Mouse (Mus musculus) cerebellum, adult (tissue): ENCODE data around the gene Fgf12.

Experiments
- ATAC-seq: cut with Nextera tagmentation; 2 replicates; pipeline ENCODE4 v1.9.2; 2017; ENCODE audit warnings: mild to moderate bottlenecking, moderate library complexity, mixed read lengths; ENCODE audit not compliant: insufficient number of reproducible peaks, low FRiP score, low TSS enrichment

The Fgf12 gene

DNA sequence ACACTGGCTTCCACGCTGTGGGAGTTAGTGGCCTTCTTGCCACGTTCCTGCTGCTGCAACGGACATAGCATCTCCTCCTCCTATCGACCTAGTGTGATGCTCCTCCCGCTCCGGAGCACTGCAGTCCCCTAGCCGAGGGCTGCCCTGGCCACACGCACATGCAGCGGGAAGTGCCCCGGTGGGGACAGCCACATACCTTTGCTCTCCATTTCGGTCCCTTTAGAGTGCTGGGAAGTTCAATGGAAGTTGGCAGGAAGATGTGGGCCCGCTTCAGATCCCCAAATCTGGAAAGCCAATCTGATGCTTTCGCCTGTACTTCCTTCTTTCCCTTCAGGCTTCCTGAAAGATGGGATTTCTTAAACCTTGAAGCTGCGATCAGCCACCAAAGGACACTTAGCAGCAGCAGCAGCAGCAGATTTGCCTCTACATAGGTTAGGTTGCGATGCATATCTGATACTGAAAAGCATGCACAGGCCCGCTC is at the start of gene Fgf12:
Gene Fgf12, minus strand, starts transcription at position 431 of the 481 bp plus-strand sequence.
- ATAC-seq = peak; percentile 72

DNA sequence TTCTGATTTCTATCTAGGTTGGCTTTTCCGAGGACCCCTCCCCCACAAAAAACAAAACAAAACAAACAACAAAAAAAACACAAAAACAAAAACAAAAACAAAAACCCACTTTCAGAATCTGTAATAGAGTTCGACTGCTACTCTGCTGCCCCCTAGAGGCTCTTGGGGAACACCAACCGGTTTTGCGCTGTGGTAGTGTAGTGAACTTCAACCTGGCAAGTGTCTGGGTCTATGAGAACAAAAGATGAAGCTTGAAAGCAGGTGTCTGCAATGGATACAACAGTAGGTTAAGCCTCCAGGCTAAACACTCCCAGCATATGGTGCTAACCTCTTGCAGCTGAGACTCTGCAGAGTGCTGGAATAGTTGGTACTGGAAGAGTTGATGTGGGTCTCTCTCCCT is 40.2 kb upstream of the Fgf12 start:
- ATAC-seq = peak; percentile 70

DNA sequence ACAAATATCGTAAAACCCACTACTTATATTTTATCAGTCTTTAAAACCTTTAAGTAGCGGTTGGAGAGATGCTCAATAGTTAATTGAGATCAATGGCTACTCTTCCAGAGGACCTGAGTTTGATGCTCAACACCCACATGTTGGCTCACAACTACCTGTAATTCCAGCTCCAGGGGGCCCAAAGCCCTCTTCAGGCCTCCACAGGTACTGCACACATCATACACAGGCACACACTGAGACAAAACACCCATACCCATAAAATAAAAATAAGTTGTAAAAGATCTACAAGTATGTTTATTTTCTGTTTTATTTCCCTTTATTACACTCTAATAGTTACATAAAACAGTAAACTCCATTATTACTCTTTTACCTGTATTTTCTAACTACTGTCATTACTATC is 17.4 kb upstream of the Fgf12 start:
- no peak for ATAC-seq

DNA sequence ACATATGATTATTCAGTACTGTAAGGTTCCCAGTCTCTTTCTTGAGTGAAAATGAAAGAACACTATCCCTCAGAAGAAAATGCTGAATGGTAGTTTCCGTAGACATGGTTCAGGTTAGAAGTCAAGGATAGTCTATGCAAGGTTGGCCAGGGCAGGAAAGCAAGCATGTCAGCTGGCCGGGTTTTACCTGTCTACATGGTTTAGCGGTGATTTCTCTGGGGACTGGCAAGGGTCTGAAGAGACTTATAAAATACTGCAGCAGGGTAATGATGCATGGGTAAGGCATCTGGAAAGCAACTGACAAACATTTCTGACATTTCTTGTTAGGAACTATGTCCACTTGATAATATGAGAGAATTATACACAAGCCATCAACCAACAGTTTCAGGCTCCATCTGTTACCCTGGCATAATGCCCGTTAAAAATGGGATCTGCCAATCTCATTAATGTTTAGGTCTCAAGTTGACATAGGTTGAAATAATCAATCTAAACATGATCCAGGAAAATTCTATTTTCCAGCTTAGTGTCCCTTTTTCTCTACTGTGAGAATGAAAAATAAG is 8.6 kb upstream of the Fgf12 start:
- ATAC-seq = peak; percentile 84

DNA sequence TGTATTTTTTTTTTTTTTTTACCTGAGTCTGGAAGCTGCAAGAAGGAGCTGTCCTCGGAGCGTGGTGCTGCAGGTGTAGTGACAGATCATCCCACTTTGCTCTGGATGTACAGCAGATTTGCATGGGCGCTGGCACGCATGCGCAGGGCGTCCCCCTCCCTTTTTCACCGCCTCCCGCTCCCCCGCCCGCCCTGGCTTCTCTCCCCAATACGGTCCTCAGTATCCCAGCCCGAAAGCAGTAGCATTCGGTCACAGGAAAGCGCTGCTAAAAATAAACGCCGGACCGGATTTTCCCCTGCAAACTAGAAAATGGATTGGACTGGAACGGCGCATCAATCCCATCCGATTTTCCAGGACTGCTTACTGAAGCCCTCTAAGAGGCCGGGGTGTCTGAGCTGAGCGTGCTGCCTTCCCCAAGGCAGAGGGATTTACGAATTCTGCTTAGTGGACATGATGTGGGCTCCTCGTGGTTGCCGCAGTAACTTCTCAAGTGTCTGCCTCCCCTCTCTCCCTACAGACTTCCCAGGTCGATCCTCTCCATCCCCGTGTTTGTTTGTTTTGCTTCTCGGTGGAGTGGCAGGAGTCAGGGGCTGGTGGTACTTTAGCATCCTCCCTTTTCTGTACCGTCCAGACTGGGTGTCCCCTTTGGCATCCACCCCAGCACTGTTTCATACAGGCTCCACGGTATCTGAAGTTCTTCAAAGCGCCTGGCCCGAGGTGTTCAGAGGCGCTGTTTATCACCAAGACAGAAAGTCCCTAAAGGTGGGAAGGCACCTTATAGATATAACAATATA is 453 bp upstream of the Fgf12 start:
- peak; percentile 88 for ATAC-seq

DNA sequence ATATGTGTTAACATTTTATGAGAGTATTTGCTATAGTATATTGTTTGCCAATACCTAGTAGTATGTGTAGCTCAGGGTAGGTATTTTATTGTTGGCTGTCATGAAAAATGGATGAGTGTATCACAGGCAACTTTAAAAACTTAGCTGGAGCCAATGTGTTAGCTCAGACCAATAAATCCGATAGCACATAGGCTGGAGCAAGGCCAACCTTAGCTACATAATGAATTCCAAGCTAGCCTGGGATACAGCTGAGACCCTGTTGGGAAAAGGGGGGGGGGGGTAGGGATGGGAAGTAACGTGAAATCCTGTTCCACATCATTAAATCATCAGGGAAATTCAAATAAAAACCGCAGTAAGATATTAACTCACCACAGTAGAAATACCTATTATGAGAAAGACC is 18.4 kb downstream of the Fgf12 start:
- no peak for ATAC-seq

DNA sequence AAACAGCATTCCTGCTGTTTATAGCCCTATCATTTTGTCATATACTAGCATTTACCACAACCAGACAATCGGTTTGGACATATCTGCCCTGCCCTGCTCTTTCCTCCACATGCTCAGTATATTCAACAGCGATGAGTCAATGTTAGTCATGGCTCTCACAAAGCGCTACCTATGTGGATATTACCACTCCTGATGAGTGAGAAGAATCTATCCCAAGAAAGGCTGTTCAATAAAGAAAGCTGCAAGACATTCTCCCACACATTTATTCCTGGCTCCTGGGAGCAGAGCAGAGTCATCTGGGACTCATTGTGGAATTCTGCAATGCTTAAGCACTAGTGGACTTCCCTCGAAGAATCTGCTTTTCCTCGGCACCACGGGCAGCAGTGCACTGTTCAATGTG is 26.1 kb downstream of the Fgf12 start:
- ATAC-seq = no peak

DNA sequence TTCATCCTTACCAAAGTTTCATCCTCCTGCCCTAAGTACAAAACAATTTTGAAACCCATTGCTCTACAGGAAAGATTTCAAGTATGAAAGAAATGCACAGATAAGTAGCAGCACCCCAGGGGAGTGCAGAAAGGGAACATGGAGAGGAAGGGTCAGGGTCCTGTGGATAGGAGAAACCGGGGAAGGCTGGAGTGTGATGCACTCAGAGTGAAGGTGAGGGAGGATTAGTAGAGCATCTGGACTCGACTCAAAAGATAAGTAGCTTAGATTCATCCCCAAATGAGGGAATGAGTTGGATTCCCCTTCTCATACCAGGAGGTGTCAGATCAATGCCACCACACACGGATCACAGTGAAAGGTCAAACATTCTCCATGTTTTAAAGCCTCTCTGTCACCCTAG is 46.2 kb downstream of the Fgf12 start:
- ATAC-seq = no peak

DNA sequence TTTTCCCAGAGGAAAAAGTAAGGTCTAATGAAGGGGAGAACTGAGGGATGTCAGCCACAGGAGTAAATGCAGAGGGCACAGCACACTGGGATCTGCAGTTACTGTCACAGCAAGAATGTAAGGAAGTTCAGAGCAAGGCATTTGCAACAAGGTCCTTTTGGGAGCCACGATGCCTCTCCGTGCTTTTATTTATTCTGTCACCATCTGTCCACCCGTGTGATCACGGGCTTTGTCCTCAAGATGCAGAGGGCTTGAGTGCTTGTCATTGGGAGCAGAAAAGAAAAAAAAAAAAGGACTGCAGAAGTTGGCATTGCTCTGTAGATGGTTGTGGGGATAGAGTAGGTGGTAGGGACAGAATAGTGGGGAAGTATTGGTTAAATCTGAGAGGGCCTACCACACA is 52.5 kb downstream of the Fgf12 start:
- peak; percentile 54; the same call in 1 of the 2 replicates for ATAC-seq

DNA sequence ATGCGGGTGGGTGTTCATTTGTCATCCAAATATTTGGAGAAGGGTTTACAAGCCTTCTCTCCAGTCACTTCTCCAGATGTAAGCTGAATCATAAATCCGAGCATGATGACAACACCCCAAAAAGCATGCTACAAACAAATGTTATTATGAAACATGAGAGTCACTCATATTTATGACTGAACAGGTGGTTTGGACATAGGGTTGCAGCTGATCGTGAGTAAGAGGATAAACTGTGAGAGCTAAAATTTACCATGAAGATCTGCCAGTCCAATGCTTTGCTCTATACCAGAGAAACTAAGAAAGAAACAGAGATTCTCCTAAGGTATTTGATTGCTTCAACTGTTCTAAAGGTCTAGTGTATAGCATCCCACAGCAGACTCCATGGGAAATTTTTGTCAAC is 56.0 kb downstream of the Fgf12 start:
- ATAC-seq = no peak

DNA sequence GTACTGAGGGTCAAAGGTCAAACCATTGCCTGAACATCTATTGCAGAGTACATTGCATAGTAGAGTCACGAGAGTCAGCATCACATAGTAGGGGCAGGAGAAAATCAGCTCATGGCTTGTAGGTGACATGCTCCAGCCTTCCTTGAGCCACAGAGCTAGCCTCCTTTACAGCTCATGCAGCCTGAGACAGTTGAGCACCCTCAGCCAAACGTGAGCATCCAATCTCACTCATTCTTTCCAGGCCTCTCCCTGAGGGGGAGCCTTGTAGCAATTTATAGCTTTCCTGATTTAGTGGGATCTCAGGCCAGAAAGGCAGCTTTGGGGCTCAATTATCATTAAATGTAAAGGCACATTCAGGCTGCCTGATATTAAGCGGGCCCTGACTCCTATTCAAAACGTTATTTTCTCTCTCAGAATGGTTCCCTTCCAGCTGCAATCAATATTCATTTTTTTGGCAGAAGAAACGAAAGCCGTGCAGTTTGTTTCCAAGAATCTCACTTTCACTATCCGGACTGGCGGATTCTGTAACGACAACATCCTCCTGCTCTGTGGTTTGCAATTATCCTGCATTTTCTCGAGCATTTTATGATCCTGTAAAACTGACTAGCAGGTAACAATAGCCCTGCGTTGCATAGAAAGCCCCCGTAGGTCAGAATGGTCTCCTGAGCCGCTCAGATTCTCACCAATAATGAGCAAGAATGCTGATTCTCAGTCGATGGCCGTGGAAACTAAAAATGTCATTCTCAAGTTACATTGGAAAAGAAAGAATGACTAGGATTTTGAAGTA is 58.6 kb downstream of the Fgf12 start:
- ATAC-seq = 0 out of 2 replicates have a peak, but pooled peaks have one; percentile 15

DNA sequence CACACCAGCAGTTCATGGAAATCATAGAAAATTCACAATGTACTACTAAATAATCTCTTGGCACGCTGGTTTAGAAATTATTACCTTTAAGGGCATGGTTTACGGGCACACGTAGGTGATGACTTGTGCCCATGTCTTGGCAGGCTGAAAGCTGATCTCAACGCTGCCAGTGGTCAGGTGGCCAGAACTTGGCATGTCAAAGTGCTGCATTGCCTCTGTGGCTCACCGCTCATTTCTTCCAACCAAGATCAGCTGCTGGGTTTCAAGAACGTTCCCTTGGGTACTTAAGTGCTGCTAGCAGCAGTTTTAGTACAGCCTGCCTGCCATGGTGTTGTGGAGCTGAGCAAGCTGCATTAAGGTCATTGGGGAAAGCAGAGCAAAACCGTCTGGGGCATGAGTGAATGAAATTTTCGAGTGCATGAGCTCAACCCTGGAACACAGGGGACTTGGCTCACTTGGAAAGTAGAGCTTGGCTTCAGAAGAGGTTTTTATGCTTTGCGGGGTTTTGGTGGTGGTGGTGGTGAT is 63.9 kb downstream of the Fgf12 start:
- ATAC-seq = peak; percentile 49; the same call in 1 of the 2 replicates

DNA sequence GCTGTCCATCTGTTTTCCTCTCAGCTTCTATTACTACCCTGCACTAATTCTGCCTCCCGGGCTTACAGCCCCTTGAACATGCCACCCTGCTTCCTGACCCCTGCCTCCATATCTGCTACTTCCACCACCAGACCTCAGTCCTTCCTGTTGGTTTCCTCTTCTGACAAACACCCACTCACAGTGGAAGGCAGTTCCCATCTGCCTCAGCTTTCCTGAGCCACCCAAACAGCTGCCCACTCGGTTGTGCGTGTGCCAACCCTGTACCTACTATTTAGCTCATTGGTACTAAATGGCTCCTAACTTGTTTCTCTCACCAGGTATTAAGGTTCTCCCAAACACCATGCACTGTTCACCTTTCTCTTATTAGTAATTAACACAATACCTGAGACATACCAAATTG is 71.2 kb downstream of the Fgf12 start:
- no peak for ATAC-seq

DNA sequence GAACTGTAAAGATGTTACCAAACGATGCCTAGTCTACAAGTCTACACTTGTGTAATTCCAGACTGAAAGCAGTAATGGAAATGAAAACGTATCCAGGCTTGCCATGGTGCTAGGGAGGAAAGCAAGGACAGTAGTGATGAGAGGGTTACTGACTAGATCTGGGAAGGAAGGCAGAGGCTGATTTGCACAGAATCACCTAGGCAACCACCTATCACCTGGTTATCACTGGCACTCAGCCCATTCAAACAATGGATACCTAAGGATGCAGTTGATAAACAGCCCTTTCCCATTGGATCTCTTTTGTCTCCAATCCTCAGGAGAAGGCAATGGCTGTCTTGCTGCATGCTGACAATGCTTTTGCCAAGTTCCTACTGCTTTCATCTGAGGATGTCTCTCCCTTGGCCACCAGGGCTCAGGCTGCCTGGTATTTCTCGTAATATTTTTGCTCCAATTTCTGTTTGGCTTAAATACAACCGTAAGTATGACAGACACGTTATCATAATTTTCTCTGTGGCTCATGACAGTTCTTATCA is 84.0 kb downstream of the Fgf12 start:
- ATAC-seq = peak; percentile 82

DNA sequence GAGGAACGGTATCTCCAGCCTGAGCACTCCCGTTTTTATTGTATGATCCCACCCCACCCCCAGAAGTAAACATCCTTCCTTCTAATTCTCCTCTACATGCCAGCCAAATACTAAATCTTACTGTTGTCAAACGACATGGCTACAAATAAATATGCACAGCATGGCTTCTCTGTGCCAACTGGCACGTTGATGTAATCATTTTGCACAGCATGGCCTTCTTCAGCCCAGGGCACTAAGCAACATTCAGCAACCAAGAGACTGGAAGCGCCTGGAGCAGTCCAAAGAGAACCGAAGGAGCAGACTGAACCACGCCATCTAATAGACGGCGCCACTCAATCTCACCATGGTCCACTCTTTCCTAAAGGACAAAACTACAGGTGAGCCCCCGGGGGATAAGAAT is 100.2 kb downstream of the Fgf12 start:
- peak; percentile 88 for ATAC-seq

DNA sequence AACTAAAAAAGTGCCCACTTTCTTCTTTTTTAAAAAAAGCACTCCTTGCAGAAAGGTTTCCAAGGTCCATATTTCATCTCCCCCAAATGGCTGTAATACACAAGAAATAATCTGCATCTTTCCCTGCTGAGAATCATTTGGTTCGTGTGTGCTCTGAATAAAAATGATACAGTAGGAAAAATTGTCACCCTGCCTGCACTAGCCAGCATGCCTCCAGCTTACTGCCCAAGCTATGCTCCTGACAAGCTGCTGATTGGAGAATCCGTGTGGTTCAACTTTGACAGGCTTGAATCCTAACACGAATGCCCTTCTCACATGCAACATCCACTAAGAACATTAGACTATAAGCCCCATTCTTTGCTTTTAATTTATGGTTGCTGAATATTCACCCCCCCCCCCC is 102.3 kb downstream of the Fgf12 start:
- ATAC-seq = peak; percentile 70; the same call in 1 of the 2 replicates

DNA sequence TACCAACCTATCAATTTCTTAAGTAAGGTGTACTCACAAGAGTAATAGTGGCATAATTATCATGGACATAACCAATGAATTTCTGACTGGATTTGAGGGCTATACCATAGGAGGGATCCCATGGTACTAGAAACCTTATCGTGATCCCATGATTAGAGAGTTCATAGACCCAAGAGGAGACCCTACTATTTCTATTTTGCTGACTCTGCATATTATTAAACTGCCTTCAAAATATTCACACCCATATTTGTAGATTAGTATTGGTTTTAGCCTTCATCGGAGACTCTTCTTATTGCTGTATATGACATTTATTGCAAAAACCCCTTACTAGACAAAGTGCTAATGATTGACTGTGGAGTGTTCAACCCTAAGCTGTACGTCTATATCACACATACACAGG is 107.8 kb downstream of the Fgf12 start:
- ATAC-seq = no peak

DNA sequence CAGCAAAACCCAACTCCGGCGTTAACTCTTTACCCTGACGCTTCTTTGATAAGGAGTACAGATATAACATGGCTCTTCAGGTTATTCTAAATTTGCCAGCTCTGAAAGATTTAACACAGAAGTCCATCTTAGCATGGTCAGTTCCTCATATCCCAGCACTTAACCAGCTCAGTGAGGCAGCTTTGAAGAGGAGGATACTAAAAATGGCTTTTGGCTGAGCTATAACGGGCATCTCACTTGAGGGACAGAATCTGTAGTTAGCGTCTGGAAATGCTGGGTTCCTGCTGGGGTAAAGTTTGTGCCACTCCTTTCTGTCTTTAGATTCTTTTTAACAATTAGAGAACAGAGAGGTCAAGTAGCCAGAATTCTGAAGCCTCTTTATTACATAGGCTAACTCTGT is 121.1 kb downstream of the Fgf12 start:
- ATAC-seq = no peak

DNA sequence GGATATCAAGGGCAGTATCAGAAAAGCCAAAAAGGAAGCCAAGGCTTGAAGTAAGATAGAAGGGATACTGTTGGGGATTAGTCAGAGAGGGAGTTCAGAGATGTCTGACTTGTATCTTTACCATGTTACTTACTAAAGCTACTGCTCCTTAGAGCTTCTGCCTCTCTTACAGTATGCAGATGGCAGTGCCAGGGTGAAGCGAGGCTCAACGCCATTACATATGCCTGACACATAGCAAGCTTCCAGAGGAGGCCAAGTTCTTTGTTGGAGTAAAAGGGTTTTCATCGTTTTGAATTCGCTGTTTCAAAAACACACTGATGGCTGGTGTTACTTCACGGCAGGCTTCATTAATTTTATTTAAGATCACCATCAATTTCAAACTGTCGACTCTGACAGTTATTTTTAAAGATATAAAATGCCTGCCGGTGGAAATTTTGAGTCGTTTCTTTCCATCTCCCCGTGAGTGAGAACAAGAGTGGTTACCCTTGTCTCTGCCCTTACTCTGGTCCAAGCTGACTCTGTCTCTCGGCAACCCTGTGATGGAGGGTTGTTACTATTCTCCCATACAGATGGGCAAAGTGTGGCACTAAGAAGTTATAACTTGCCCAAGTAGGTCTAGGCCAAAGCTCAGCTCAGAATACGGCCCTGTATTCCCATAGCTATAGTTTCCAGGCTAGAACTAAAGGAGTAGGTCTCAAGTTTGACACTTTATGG is 121.9 kb downstream of the Fgf12 start:
- peak; percentile 40; the same call in 1 of the 2 replicates for ATAC-seq

DNA sequence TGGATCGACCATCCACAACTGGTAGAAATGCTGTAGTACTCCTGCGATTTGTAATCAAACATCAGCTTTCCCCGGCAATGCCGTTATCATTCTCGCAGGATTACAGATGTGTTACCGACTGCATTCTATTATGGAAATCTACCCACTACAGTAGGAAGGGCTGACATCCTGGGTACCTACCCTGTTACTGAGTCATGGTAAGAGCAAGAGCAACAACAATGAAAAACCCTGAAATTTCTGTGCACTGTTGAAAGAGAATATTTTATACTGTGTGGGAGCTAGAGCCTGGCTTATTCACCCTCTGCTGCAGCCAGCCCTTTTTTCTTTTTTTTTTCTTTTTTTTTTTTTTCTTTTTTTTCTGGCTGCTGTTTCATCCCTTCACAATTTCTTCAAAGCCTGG is 126.6 kb downstream of the Fgf12 start:
- ATAC-seq = no peak
